Mouse (Mus musculus) forebrain, embryonic 11.5 days (tissue): ENCODE measurements around the gene Patl1. TPM values are rescaled to one million over a fixed set of nuclear protein-coding genes. Genes with fewer than 3 reads are reported as not detected.
A peak's percentile ranks its signal among the peaks of the same experiment; 100 is the strongest.

Source experiments
- microRNA-seq: library from miRNA; unstranded; fragments of <30 nt; microRNA quantifications from one replicate; pipeline ENCODE4, GENCODE M21; 2016; ENCODE audit not compliant: insufficient number of aligned reads
- polyA plus RNA-seq: library from polyadenylated mRNA; unstranded; fragments of >200 nt; fragmentation: Nextera tagmentation; extraction: Ambion mirVana; gene quantifications from 2 replicates; pipeline ENCODE4 v1.2.1, GENCODE M21; 2014

Patl1 gene
- polyA plus RNA-seq, 1 experiment from 2014 or later, result 35.5 TPM

Small RNA genes lying within 50 kb of the gene (microRNA-seq; reads per million reads assigned to microRNA genes)
- gene Mir6994, result 9.3 reads per million, percentile 3 among the genes with 10 or more reads in this experiment

Other genes with a start within 250 kb of the Patl1 start
- gene Oosp1, start 221.2 kb upstream of the Patl1 start, polyA plus RNA-seq, result not detected in 2 replicates
- not detected in 2 replicates for gene Oosp3, start 215.3 kb upstream of the Patl1 start, polyA plus RNA-seq
- gene Gif, start 164.8 kb upstream of the Patl1 start, polyA plus RNA-seq, result not detected in 2 replicates
- gene Mrpl16, start 142.0 kb upstream of the Patl1 start, polyA plus RNA-seq, result 54.3 and 54.9 TPM in 2 replicates
- 11.0 and 11.4 TPM in 2 replicates for gene Stx3, start 93.0 kb upstream of the Patl1 start, polyA plus RNA-seq
- gene Olfr1417, start 73.2 kb upstream of the Patl1 start, polyA plus RNA-seq, result not detected in 2 replicates
- gene Olfr1418, start 51.3 kb upstream of the Patl1 start, polyA plus RNA-seq, result not detected in 2 replicates
- gene Olfr1419, start 37.3 kb upstream of the Patl1 start, polyA plus RNA-seq, result not detected in 2 replicates
- not detected in 2 replicates for gene Olfr1420, start 25.8 kb upstream of the Patl1 start, polyA plus RNA-seq
- gene Osbp, start 53.5 kb downstream of the Patl1 start, polyA plus RNA-seq, result 6.1 and 6.6 TPM in 2 replicates
- not detected in 2 replicates for gene Olfr1423, start 128.9 kb downstream of the Patl1 start, polyA plus RNA-seq
- gene Olfr1424, start 150.3 kb downstream of the Patl1 start, polyA plus RNA-seq, result not detected in 2 replicates
- gene Olfr1425, start 165.3 kb downstream of the Patl1 start, polyA plus RNA-seq, result not detected in 2 replicates
- gene Olfr1426, start 179.6 kb downstream of the Patl1 start, polyA plus RNA-seq, result not detected in 2 replicates
- gene Olfr1427, start 190.9 kb downstream of the Patl1 start, polyA plus RNA-seq, result not detected in 2 replicates
- not detected in 2 replicates for gene Olfr1428, start 203.5 kb downstream of the Patl1 start, polyA plus RNA-seq
- gene Olfr76, start 210.8 kb downstream of the Patl1 start, polyA plus RNA-seq, result not detected in 2 replicates